Mouse (Mus musculus) urinary bladder, postnatal 14 days (tissue): ENCODE measurements around the gene Zc3h18.

Experiments
- DNase-seq: peaks from one replicate; pipeline ENCODE4 v3.0.0; 2021; ENCODE audit warnings: low spot score

The Zc3h18 gene

DNA sequence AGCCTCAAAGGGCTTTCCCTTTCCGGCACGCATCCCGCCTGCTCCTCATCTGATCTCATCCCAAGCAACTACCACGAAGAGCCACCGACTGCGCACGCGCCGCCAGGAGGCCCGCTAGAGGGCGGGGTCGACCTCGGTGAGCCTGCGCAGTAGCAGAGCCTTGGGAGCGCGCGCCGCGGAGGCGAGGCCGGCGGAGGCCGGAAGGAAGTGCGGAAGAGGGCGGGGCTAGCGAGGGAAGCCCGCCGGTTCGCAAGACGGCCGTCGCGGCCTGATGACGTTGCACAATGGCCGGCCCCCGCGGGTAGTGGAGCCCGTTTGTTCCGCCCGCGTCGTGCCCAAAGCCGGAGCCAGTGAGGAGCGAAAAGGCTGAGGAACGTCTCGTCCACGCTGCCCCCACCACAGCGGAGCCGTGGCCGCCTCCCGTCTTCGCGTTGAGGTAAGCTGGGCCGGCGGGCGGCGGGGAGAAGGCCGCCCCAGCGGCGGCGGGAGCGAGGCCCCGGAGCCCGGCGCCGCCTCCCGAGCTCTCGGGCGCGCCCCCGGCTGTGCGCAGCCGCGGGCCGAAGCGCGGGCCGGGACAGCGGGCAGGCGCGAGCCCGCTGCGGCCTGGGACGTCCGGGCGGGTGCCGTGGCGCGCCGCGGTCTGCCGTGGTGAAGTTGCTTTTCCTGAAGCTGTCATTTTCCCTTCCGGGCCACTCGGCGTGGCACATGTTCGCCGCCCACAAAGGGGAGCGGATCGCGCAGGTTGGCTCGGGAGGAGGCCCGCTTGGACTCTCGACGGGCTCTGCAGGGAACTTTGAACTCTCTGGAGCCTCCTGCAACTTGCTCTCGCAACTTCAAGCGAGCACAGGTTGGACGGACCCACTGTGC lies at the start of gene Zc3h18:
TSS of gene Zc3h18 (plus strand) at position 245 of the 867 bp plus-strand sequence.
- DNase-seq = peak; percentile 100

- DNase-seq = no peak
Measured at GRCm38 (mm10) chr8:122329072-122329471, 47.3 kb upstream of the Zc3h18 start.

GRCm38 (mm10) chr8:122329553-122330239 lies 46.7 kb upstream of the Zc3h18 start:
- no peak for DNase-seq

DNA sequence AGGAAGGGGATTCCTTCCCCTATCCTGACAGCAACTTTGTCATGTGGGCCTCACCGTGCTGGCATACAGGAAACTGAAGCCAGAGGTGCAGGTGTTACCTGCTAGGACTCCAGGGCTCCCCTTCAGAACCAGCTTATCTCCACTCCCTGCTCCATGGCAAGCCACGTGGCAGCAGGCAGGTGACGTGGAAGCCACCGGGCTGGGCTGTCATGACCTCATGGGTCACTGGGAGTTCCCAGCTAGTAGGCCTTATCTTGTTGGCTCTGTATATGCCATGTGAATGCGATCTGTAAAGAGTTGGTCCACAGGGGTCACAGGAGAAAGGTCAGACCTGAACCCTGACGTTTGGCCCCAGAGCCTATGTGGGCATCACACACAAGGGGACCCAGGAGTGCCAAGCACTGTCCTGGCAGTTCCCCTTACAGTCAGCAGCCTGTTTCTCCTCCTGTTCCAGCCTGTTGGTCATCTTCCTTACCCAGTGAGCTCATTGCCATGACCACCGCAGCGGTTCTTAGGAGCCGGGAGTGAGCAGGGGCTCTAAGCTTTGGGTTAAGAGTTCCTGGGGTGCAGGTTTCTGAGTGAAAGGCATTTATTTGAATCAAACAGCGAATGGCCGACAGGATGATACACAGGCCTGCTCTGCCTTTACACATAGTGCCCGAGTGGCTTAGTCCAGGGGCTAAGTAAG lies 45.8 kb upstream of the Zc3h18 start:
- DNase-seq = no peak

DNA sequence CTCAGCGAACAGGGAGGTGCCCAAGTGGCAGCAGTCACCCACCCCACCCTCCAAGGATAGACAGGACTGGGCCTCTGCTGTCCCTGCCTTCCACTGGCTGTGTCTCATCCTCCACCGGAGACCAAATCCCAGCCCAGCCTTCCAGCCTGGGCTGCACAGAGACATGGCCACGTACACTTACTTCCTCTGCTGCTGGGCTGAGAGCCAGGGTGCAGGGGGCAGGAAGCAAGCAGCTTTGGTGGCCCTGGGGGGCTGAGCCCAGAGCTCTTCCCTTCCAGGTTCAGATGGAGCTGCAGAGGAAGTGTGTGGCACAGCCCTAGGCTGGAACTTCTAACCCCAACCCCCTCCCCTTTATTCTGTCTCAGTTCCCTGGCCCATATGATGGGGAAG lies 45.3 kb upstream of the Zc3h18 start:
- DNase-seq = peak; percentile 38

- DNase-seq = peak; percentile 81
Measured at GRCm38 (mm10) chr8:122332753-122333506, 43.5 kb upstream of the Zc3h18 start.

GRCm38 (mm10) chr8:122333531-122333930 lies 42.9 kb upstream of the Zc3h18 start:
- no peak for DNase-seq

GRCm38 (mm10) chr8:122334791-122335490 lies 41.5 kb upstream of the Zc3h18 start:
- DNase-seq = no peak

GRCm38 (mm10) chr8:122335638-122336250 lies 40.7 kb upstream of the Zc3h18 start:
- no peak for DNase-seq

DNA sequence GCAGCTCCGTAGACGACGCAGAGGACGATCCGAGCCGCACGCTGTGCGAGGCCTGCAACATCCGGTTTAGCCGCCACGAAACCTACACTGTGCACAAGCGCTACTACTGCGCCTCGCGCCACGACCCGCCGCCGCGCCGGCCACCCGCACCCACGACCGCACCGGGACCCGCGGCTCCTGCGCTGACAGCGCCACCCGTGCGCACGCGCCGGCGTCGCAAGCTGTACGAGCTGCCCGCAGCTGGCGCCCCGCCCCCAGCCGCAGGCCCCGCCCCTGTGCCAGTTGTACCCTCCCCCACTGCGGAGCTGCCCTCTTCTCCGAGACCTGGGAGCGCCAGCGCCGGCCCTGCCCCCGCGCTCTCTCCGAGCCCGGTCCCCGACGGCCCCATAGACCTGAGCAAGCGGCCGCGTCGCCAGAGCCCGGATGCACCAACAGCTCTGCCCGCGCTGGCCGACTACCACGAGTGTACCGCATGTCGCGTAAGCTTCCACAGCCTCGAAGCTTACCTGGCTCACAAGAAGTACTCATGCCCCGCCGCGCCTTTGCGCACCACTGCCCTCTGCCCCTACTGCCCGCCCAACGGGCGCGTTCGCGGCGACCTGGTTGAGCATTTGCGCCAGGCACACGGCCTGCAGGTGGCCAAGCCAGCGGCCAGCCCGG lies 40.0 kb upstream of the Zc3h18 start:
- DNase-seq = peak; percentile 39

GRCm38 (mm10) chr8:122338852-122339251 lies 37.6 kb upstream of the Zc3h18 start:
- DNase-seq = no peak

DNA sequence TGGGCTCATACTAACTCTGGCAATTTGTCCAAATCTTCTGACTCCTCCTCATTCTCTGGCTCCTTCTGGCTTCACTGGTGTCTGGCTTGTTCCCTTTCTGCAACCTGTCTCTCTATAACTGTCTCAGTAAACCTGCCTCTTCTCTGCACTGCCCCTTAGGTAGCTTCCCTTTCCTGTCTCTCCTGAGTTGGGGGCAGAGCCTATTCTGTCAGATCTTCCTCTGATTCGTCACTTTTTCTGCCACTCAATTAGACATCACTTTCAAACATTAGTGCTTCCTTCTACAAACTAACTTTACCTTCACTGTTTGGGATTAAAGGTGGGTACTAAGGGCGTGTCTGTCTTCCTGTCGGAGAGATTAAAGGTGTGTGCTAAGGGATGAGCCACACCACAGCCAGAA lies 35.6 kb upstream of the Zc3h18 start:
- no peak for DNase-seq

GRCm38 (mm10) chr8:122341790-122342189 lies 34.6 kb upstream of the Zc3h18 start:
- no peak for DNase-seq

- DNase-seq = no peak
Measured at GRCm38 (mm10) chr8:122342362-122342761, 34.0 kb upstream of the Zc3h18 start.

GRCm38 (mm10) chr8:122342806-122343209 lies 33.6 kb upstream of the Zc3h18 start:
- DNase-seq = no peak

GRCm38 (mm10) chr8:122343341-122343740 lies 33.1 kb upstream of the Zc3h18 start:
- DNase-seq = no peak

- DNase-seq = peak; percentile 43
Measured at GRCm38 (mm10) chr8:122343758-122344157, 32.7 kb upstream of the Zc3h18 start.

- no peak for DNase-seq
Measured at GRCm38 (mm10) chr8:122344219-122344618, 32.2 kb upstream of the Zc3h18 start.

GRCm38 (mm10) chr8:122345181-122346095 lies 31.0 kb upstream of the Zc3h18 start:
- DNase-seq = no peak
